Mouse (Mus musculus): ENCODE measurements around the gene Ntf3.

The Ntf3 gene

DNA sequence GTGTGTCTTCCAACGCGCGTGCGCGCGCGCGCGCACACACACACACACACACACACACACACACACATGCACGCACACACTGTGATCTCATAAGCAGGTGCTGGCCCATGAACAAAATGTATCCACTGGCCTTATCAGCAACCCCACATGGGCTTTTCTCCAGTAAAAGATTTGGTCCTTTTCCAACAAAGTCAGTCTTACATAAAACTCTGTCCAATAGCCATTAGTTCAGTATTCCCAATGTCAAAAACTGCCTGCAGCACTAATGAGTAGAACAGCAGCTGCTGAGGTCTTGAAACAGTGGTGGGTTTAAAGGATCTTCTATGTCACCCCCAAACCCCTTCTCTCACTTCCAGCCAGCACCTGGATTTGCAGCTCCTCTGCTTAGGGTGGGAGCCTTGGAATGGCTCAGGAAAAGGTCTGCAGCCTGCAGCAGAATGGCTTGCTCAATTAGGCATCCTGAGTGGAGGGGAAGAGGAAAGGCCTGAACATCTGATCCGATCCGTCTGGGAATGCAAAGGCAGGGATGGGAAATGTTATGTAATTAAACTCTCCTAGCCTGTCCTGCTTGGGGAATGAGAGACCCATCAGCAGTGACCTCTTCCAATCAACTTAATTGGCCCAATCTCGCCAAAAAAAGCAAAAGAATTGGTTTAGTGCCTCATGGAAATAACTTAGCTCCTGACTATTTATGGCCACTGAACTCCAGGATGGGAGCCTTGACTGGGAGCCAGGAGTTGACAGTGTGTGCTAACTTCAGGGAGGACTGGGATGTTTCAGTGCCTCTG, 7.2 kb downstream of the Ntf3 start:
- no peak for DNase-seq (ENCODE audit: low read depth, low spot score)

DNA sequence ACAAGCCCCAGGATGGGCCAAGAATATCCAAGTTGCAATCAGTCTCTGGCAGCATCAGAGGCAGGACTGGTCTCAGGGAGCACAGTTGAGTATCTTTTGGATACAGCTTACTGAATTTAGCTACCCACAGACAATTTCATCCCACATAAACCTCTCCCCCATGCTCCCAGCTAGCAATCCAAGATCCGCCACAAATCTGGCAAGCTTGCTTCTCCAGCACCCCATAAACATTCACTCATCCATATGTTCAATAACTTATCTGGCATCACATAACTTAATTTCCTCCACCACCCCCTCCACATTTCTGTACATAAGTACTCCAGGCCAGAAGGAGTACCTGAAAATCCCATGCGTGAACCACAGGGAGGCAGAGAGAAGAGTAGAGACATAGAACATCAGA, 10.8 kb downstream of the Ntf3 start:
- no peak for DNase-seq (ENCODE audit: low read depth, low spot score)

DNA sequence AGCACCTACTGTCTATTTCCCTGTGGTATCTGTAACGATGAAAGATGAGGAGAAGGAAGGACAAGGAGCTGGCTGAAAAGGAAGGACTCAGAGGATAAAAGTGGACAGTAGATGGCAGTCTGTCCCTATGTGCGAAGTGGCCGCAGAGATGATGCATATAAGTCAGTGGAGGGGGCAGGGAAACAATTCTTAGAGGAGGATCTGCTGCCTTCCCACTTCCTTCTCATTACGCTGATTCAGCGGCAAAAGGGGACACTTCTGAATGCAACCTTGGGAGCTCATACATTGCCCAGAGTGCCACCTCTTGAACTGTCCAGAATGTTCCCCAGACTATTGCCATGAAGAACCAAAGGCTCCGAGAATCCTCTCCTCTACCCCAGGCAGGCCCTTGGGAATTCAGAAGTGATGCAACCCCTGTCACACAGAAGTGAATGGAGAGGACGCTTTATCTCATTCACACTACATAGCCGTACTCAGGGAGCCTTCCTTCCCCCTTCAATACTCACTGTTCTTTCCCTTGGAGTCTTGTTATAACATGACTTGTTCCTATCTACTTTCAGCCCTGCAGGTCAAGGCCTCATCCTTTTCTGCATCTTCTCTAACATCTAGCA, 12.2 kb downstream of the Ntf3 start:
- DNase-seq (ENCODE audit: low read depth, low spot score), result peak; percentile 30

DNA sequence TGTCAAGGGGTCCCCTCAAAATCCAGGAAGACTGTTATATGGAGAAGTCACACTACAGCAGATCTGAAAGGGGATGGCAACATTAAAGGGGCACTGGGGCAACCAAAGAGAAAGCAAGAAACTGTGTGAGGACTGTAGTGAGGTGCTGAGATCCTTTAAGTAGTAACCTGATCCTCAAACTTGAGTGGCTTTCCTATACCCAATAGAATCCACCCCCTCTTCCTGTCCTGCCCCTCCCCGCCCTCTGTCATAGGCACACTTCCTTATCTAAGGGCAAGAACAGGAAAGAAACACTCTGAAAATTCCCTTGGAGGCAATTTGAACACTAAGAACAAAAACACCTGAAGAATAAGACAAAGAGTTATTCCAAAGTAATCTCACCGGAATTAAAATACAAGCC, 13.6 kb downstream of the Ntf3 start:
- DNase-seq (ENCODE audit: low read depth, low spot score), result no peak

DNA sequence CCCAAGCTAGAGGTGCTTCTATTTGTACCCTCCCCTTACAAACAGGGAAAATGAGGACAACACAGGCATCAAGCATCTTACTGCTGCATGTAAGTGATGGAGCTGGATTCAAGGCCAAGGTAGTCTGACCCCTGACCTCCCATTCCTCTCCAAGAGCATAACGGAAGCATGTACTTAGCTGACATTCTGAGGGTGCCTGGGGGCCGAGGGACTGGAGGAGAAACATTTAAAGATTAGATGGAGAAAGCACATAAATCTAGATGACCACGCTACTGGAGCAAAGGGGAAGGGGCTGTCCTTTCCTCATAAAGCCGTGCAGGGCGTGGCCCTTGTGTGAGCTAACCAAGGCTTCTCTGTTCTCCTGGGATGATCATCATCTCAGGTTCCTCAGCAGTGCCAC, 23.1 kb downstream of the Ntf3 start:
- no peak for DNase-seq (ENCODE audit: low read depth, low spot score)

DNA sequence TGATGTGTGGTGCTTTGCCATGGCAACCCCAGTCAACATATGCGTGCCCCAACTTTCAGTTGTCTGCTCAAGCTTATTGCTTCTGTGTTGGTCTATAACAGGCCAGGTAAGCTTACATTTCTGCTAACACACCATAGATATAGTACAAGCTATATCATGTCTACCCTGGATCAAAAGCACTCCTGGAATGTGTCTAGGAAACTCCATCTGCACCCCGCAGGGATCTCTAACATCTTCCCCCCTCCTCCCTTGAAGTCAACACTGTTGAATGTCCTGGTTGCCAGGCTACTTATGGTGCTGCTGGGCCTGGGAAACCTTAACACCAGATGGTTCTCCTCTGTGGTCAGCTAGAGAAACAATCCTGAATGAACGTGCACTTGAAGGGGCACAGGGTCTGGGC, 24.0 kb downstream of the Ntf3 start:
- DNase-seq (ENCODE audit: low read depth, low spot score), result no peak

DNA sequence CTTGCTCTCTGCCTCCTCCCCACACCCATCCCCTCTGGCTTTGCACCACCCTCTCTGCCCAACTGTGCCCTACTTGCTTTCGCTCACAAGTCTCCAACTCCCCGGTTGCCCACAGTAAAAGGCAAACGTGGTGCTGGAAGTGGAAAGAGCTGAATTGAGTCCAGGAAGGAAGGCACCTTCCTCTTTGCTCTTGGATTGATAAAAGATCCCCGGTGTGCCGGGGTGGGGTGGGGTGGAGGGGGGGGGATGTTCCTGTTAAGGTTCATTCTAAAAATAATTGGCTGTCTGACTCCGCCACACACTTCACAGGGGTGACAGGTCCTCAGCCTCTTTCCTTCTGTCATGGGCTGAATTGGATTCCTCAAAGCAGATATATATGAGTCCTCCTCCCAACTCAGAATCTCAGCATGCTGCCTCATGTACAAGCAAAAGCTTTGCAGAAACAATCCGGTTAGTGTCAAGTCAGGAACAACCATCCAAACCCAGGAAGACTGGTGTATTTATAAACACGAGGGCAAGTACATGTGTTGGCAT, 24.6 kb downstream of the Ntf3 start:
- DNase-seq (ENCODE audit: low read depth, low spot score), result no peak

DNA sequence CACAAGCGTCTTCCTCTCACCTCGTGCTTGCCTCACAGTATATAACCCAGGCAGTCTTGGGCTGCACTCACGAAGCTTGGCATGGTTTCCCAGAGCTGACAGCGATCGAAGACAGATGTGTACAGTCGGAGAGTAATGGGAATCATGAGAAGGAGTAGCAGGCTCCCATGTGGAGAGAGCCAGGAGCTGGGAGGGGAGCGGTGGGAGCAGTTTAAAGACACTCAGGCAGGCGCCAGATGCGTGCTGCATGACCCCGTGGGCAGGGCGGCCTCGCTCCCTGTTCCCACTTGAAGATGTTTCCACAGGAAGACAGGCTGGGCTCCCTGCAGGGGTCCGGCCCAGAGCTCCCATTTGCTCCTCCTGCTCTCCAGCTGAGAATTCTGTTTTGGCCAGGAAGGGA, 25.2 kb downstream of the Ntf3 start:
- no peak for DNase-seq (ENCODE audit: low read depth, low spot score)

DNA sequence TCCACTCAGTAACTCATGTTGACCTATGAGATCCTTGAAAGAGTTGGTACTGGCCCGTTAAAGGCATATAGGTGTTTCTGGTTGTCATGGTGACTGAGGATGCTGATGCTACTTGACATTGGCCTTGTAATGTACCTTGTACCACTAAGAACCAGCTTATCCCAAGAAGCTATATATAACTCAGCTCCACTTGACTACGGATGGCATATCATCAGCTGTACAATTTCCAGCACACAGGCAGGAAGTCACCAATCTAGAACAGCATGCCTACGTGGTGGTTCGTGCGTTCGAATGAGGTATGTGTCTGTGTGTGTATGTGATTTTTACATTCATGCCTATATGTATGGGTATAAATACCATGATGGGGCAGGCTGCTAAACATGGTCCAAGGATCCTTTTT, 25.7 kb downstream of the Ntf3 start:
- DNase-seq (ENCODE audit: low read depth, low spot score), result no peak

DNA sequence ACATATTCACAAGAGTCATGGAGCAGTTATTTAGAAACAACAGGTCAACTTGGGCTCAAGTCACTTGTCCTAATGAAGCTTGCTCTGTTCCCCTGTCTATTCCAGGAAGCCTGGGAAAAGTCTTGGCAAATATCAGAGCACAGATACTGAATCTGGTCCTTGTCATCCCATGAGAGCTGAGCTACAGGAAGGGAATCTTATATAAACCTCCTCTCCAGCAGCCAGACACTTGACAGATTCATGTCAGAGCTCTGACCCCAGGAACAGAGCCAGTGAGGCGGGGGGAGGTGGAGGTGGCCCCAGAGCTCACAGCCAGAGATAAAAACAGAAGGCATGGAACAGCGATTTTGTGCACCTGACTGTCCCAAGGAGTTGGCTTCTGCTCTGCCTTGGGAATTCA, 26.3 kb downstream of the Ntf3 start:
- no peak for DNase-seq (ENCODE audit: low read depth, low spot score)

DNA sequence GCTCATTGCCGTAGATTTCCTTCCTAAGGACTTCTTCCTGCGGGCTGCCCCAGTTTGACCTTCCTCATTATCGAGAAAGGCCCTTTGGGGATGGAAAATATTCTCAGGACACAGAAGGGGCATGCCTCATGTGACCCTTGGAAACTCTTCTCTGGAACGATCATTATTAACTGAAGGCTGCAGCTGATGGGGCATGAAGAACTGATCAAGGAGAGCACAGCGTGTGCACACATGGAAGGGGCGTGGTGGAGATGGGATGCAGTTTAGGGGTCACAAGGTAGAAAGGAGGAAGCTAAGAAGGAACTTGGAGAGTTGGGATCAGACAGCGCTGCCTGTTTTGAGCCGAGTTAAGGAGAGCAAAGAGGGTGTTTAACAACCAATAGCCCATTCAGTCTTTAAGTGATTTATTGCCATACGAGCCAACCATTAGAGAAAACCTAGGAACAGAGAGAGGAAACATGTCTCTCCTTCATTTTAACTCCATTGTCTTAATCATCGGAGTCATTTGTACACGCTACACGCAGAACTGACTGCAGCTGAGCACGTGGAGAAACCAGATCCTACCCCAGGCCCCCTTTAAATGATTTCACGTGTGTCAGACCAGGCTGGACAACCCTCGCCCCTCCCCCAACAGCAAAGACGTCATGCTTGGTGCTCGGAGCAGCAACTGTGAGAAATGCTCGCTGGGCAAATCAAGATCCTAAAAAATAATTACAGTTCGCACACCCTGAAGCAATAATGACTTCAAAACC, 32.4 kb downstream of the Ntf3 start:
- DNase-seq (ENCODE audit: low read depth, low spot score), result no peak

DNA sequence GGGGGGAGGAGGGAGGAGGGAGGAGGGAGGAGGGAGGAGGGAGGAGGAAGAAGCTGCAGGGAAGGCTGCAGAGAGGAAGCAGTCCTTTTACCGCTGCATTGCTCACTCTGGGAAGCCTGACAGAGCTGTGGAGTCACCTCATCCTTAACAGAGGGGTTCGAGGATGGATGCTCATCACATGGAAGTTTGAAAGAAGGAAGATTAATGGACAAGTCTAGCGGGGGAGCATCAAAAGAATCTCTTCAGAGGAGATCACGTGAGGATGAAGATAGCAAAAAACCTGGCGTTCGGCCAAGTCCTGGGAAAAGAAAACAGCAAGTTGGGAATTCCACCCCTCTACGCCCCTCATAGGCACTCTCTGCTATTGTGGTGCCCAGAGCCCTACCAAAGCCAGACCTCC, 38.5 kb downstream of the Ntf3 start:
- no peak for DNase-seq (ENCODE audit: low read depth, low spot score)

DNA sequence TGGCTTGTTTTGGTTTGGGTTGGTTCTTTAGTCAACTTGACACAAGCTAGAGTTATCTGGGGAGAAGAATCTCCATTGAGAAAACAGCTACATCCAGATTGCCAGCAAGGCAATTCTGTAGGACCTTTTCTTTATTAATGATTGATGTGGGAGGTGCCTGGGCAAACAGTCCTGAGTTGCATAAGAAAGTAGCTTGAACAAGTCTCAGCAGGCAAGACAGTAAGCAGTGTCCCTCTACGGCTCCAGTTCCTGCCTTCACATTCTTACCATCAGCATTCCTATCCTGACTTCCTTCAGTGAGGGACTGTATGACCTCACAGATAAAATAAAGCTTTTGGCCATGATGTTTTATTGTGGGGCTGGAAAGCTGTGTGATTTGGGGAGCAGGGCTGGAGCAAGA, 48.5 kb downstream of the Ntf3 start:
- no peak for DNase-seq (ENCODE audit: low read depth, low spot score)

DNA sequence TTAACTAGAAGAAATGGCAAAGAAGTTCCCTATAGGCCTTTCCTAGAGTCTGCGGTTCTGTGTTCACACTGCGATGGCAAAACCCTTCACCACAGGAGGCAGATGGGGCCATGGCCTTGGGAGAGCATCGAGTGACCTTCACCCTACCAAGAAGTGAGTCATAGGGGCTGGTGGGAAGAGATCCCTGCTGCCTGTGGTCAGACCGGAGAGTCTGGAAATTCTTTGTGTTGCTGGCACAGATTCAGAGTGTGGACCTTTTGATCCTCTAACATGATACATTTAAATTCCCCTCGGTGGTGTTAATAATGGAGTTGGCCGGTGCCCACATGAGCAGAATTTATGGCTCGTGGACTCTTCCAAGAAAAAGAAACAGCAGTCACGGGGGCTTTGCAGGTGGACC, 49.5 kb downstream of the Ntf3 start:
- DNase-seq (ENCODE audit: low read depth, low spot score), result no peak

DNA sequence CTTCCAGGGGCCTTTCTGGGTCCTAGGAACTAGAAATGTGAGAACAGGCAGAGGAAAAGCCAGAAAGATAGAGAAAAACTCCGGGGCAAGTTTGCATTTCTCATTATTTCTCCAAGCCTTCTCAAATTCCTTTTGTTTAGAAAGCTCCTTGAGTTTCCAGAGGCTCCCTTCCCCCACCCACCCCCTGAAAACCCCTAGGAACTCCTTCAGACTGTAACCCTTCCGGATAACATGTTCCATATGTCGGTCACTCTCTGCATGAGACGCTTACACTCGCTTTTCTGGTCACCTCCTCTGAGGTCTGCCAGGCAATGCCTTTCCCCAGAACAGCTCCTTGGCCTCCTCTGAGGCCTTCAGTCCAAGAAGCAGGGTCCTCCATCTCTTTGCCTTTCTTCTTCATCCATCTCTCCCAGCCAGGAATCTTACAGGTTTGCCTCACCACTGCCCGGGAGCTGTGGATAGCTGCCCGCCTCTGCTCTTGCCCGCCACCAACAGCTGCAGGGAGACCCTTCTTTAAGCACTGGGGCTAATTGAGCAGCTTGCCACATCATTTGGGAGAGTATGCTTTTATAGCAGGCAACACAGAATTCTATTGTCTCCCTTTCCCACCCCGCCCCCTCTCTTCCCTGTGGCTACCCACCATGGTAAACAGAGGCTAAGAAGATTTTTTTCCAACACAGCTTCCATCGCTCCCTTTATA, 51.6 kb downstream of the Ntf3 start:
- no peak for DNase-seq (ENCODE audit: low read depth, low spot score)

DNA sequence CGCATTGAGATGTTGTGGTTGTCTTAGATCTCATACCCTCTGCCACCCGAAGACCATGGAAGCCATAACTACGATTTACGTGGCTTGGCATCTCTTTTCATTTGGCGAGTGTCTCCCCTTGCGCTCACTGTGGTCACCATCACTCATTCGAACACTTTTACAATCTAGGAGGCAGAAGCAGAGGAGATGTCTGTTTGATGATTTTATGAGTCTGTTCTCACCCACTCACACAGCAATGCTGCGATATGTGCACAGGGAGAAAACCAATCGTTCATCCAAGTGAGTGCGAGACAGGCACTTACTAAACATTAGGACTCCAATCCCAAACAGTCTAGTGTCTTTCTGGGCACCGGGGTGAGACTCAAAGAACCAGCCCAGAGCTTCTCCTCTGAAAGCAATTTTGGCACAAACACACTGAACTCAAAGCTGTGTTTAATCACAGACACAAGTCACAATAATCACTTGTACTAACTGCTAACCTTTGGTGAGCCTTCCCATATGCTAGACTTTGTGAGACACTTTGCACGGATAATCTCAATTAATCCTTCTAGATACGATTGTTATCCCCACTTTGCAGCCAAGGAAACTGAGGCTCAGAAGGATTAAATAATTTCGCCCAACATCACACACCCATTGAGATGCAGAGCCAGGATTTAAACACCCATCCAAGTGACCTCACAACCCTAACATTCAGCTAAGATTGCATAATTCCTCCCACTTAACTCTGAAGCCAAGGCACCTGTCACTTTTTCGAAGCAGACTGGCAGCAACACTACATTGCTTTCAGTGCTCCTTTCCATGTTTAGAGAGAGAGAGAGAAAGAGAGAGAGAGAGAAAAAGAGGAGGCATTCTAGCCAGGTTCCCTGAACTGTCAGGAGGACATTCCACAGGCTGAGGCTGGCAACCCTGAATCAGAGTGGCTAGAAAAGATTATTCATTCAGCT, 55.5 kb downstream of the Ntf3 start:
- DNase-seq (ENCODE audit: low read depth, low spot score), result no peak

DNA sequence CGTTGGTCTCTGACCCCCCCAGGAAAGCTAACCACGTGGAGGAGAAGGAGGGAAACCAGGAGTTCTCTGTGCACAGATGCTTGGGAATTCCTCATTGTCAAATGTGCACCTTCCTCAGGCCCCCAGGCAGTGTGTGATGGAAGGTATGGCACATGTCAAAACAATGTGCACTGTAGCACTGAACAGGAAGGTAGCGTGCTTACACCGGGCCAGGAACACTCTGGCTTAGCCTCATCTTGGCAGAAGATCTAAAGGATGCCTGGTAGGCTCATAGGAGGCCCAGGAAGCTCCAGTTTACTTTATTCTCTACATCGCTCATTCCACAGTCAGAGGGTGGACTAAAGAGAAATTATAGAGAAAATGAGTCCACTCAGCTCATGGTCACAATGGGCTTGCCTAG, 57.5 kb downstream of the Ntf3 start:
- no peak for DNase-seq (ENCODE audit: low read depth, low spot score)

DNA sequence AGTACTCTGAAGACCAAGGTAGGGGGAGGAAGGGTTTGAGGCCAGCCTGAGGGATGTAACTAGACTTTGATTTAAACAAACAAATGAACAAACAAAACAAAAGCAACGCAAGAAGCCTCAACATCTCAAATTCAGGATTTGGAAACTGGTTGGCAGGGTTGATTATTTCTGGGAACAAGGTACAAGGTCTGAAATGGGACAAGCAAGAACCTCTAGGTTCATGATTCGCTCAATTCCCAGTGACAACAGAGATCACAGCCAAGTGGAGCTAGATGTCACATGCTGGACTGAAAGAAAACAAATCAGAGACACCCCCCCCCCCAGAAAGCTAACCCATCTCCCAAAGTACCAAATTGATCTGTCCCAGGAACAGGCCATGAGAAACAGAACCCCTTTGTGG, 57.9 kb downstream of the Ntf3 start:
- no peak for DNase-seq (ENCODE audit: low read depth, low spot score)

DNA sequence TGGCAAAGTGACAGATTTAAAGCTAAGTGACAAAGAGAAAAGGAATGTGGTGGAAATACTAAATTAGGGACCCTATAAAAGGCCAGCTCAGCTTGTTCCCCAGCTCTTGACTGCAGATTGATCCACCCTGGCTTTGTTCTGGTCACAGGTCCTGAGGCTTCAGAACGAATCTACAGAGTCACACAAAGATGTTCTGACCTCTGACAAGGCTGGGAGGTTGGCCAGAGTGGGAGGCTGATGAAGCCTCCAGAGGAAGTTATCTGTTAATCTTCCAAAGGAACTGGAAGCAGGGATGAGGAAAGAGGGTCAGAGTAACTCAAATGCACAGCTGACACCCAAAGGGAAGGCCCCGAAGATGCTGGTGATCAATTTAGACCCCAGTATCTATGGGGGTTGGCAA, 59.3 kb downstream of the Ntf3 start:
- DNase-seq (ENCODE audit: low read depth, low spot score), result no peak

DNA sequence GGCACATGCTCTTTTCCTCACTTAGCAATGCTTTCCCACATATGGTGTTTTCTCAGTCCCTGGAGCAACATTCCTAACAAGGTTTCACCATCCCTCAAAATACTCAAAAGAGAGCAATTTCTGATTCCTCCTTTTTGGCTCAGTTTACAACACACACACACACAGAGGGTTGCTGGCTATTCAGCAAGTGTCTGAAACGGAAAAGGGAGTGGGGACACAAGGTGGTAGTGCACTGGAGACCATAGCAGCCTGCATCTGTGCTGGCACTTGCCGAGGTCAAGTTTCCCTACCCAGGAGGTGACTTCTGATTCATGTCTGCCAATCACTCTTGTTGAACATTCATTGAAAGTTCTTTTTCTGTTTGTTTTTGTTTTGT, 59.9 kb downstream of the Ntf3 start:
- no peak for DNase-seq (ENCODE audit: low read depth, low spot score)

All from retina, adult 2 months (tissue).